Mouse (Mus musculus): ENCODE measurements around the gene Xlr3a. TPM values are rescaled to one million over a fixed set of nuclear protein-coding genes. Genes with fewer than 3 reads are reported as not detected.
"Not testable (repeated sequence)": the region's sequence is repeated elsewhere in the genome, so short reads cannot be mapped to it uniquely, and the experiment has no call there.

The Xlr3a gene
- polyA plus RNA-seq (2012; rRNA removed): 0.82 and 0.98 TPM in 2 replicates

DNA sequence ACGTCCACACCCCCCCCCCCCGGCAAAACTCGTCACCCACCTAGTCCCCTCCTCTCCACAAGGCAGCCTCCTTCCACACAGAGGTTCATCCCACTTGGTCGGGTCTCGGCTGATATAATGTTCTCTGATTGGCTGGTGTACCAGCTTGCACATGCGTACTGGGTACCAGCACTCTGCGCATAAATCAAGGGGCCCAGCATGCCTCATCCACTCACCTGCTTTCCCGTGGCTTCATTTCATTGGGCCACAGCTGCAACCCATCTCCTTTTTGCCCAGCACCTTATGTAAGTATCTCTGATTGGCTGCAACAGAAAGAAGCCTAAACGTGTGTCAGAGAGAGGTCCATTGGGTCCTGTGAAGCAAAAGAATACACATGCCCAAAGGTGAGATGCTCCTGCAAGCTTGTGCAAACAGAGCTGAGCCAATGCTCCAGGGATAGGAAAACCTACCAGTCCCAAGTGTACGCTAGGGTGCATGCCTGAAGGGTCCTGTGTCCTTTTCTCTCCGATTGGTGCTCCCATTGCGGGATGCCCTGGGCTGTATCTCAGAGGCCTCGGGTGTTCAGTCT, at the start of gene Xlr3a:
Gene Xlr3a (minus strand): TSS at position 155 of the 568 bp plus-strand sequence.
- DNase-seq; H3K4me1 ChIP-seq (ENCODE audit: control insufficient read depth, insufficient read depth, low read length); H3K4me3 ChIP-seq (replicated peaks; ENCODE audit: extremely low read depth, low read depth, low read length): not testable (repeated sequence)
- 75% methylated on average over 13 of the region's 13 CpGs for WGBS

DNA sequence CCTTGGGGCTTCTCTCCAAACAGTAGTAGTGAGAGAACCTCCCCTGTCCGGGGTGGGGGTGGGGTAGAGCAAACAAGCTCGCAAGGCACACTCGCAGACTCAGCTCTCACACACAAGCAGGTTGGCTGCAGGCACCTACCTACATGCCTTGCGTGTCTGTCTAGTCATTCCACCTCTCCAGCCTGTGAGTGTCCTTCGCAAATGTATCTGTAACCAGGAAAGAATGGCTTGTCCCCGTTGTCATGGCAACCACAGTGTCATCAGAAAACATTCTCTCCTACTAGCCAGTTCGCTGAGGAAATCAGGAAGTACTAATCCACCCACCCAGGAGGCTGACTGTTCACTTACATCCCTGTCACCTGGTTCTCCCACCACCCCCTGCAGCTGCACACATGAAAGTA, 46.3 kb upstream of the Xlr3a start:
- H3K4me1 ChIP-seq (ENCODE audit: control insufficient read depth, insufficient read depth, low read length); DNase-seq; H3K4me3 ChIP-seq (replicated peaks; ENCODE audit: extremely low read depth, low read depth, low read length): not testable (repeated sequence)
- no CpG with 5 or more reads among the region's 7 CpGs for WGBS

DNA sequence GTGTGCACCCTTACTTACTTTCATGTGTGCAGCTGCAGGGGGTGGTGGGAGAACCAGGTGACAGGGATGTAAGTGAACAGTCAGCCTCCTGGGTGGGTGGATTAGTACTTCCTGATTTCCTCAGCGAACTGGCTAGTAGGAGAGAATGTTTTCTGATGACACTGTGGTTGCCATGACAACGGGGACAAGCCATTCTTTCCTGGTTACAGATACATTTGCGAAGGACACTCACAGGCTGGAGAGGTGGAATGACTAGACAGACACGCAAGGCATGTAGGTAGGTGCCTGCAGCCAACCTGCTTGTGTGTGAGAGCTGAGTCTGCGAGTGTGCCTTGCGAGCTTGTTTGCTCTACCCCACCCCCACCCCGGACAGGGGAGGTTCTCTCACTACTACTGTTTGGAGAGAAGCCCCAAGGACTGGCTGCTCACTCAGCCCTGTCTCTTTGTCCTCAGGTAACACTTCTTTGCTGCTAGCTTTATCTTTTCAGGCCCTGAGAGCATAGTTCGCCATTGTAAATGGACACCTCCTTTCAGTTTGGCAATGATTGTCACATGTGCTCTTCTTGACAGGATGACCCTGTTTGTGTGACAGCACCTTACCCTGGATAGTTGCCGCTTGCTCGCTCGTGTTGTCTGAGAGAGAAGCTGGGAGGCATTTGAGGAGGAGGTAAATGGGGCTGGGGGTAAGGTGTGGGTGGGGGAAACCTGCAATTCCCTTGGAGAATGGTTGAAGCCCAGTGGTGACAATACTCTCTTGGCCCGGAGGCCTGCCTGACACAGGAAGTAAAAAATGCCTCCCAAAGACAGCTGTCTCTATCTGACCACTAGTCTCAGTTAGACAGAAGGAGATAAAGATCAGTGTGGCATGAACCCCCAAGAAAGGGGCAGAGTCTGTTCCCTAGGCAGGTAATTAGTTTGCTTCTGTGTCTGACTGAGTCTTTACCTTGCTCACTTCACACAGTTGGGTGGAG, 26.2 kb upstream of the Xlr3a start:
- not testable (repeated sequence) for H3K4me3 ChIP-seq (replicated peaks; ENCODE audit: extremely low read depth, low read depth, low read length); DNase-seq; H3K4me1 ChIP-seq (ENCODE audit: control insufficient read depth, insufficient read depth, low read length)
- WGBS: no CpG with 5 or more reads among the region's 12 CpGs

DNA sequence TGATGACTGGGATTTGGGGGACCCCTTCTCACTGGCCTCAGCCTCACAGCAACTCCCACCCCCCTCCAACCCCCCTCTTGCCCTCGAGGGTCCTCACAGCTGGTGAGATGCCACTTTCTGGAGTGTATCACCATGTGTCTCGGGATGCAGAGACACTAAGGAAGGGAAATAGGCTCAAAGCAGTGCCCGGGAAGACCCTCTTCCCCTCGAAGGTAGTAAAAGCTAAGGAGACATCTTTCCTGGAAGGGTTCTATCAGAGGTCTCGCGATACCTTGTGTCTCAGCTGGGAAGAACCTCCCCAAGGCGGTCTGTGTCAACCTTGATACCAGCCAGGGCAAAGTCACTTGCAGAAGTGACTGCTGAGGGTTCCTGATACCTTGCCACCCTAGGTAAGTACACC, 19.9 kb upstream of the Xlr3a start, which contains the start of gene Gm14685:
Gene Gm14685 (plus strand): TSS at position 301 of the 400 bp plus-strand sequence.
- H3K4me3 ChIP-seq (replicated peaks; ENCODE audit: extremely low read depth, low read depth, low read length); H3K4me1 ChIP-seq (ENCODE audit: control insufficient read depth, insufficient read depth, low read length); DNase-seq: not testable (repeated sequence)
- WGBS: no CpG with 5 or more reads among the region's 7 CpGs

DNA sequence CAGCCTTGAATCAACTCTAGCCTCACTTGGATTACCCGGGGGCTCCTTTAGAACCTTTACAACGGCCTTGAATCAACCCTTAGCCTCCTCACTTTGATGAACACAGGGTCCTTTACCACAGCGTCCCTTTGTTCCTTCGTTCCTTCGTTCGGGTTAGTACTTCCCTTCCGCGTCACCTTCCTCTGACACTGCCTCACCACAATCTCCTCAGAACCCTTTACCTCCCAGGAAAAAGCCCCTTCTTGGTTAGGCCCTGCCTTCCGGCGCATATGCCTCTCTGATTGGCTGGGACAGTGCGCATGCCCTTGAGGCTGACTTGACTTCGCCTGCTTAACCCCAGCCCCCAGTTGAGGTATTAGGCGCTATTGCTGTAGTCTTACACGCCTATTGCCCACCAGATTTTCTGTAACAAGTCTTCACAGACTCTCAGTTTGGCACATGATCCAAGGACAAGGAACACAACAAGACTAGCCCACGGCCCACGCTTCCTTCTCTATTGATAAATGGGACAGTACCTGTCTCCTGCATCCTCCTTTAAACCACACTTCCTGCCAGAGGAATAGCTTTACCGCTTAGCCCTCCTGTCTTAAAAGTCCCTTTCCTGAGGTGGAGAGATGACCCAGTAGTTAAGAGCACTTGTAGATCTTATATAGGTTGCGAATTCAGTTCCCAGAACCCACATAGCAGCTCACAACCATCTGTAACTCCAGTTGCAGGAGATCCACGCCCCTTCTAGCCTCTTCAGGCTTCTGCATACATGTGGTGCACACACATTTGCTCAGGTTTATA, 14.4 kb downstream of the Xlr3a start, which contains the start of gene Xlr4a:
Gene Xlr4a (minus strand): TSS at position 212 of the 789 bp plus-strand sequence.
- H3K4me3 ChIP-seq (replicated peaks; ENCODE audit: extremely low read depth, low read depth, low read length); DNase-seq; H3K4me1 ChIP-seq (ENCODE audit: control insufficient read depth, insufficient read depth, low read length): not testable (repeated sequence)
- 75% methylated on average over 19 of the region's 19 CpGs for WGBS

DNA sequence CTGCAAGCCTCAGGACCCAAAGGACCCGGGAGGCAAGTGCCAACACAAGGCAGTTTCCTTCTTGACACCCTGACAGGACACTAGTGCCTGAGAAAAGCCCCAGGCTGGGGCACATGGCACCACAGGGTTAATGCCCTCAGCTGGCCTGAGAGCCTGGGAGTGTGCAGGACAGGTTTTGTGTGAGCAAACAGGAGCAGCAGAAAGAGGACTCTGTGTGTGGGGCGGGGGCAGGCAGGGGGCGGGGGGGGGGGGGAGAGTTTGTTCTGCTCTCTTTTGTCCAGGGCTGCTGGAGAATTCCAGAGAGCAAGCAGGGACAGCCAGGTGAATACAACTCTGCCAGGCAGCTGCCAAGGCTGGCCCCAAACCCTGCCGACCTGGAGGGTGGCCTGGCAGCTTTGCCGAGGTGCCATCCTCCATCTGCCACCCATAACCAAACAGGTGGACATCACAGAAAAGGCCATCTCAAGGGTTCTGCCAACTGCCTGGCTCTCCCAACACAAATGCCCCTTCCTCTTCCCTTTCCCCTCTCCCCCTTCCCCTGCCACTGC, 30.1 kb downstream of the Xlr3a start:
- not testable (repeated sequence) for H3K4me1 ChIP-seq (ENCODE audit: control insufficient read depth, insufficient read depth, low read length); DNase-seq; H3K4me3 ChIP-seq (replicated peaks; ENCODE audit: extremely low read depth, low read depth, low read length)
- WGBS: 82% methylated on average over 3 of the region's 5 CpGs

DNA sequence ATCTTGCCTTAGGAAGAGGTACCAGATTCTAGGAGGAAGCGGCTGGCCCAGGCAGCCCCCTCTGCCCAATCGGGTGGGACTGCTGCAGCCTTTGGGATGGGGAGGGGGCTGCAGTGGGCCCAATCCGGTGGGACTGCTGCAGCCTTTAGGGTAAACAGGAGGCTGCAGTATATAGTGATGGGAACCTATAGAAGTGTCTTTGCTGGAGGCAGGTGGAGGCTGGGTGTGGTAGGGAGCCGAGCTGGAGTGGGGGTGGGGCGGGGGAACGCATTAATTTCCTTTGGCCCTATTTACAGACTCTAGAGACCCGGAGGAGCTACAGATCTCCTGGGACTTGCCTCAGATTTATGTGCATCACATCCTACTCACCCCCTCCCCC, 32.5 kb downstream of the Xlr3a start, which contains the start of gene Pnma3:
Gene Pnma3 (plus strand): TSS at position 373 of the 379 bp plus-strand sequence.
- no peak for DNase-seq
- no peak within 1 kb of the TSS for H3K4me3 ChIP-seq (replicated peaks; ENCODE audit: extremely low read depth, low read depth, low read length)
- no peaks in the 10 kb centered on the region for H3K4me1 ChIP-seq (ENCODE audit: control insufficient read depth, insufficient read depth, low read length)
- TF ChIP-seq CTCF (IDR thresholded peaks at IDR 0.05; ENCODE audit: insufficient read depth, low read length) (no peak), POLR2A (IDR thresholded peaks at IDR 0.05; ENCODE audit: borderline replicate concordance, extremely low read depth, low read depth, low read length) (no peak)
- WGBS: 44% methylated on average over 7 of the region's 7 CpGs

DNA sequence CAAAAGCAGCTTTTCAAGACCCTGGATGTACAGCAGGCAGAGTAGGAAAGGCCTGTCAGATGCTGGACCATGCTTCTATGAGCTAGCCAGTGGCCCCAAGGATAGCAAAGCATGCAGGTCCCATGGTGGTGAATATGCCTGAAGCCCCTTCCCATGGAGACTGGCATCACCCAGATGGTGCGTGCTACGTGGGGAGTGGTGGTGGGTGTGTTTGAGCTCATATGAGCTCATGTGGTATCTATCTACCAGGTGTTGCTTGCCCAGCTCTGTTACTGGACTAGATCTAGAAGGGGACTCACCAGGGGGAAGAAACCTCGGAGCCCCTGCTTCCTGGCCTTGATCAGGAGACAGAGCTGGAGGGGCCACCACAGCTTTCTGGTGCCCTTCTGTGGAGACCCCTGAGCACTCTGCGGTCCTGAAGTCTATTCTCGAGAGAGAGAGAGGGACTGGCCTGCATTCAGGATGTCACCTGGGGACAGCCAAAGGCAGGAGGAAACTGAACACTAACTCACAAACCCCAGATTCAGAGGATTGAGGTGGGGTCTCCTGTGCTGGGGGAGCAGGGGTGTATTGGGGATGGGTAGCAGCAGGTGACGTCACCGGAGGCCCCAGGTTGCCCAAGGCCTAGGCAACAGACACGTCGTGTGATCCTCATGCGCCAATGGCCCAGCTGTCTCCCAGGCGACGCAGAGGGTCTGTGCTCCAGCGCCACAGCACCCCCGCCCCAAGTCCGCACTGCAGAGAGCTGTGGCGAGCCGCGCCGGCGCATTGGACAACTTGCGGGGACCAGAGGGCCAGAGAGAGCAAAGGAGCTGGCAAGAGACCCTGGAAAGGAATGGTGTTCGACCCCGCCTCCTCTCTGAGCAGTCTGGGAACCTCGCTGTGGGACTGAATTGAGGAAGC, 33.1 kb downstream of the Xlr3a start:
- DNase-seq: no peak
- 52% methylated on average over 24 of the region's 24 CpGs for WGBS
- Histone ChIP-seq H3K4me1 (ENCODE audit: control insufficient read depth, insufficient read depth, low read length) (no peaks in the 10 kb centered on the region), H3K4me3 (replicated peaks; ENCODE audit: extremely low read depth, low read depth, low read length) (no peak overlapping the region)
- TF ChIP-seq POLR2A (IDR thresholded peaks at IDR 0.05; ENCODE audit: borderline replicate concordance, extremely low read depth, low read depth, low read length): no peak
- TF ChIP-seq CTCF (IDR thresholded peaks at IDR 0.05; ENCODE audit: insufficient read depth, low read length): no peak

DNA sequence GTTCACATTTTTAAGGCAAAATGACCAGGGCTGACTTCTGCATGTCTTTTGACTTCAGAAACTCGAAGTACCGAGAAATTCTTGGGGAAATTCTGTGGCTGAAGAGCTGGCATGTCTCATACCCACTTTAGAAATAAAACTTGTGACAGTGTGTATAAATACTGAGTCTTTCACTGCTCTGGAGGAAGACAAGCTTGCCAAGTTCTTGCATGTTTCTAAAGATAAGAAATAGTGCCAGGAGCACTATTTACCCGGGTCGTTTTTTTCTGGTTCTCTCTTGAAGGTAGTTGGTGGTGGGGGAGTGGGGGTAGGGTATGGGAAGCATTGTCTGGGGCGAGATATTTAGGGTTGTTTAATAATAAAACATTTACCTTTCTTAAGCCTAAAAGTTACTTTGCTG, 34.6 kb downstream of the Xlr3a start:
- no peak for DNase-seq
- 35% methylated on average over 5 of the region's 5 CpGs for WGBS
- no peaks in the 10 kb centered on the region for H3K4me1 ChIP-seq (ENCODE audit: control insufficient read depth, insufficient read depth, low read length)
- no peak overlapping the region for H3K4me3 ChIP-seq (replicated peaks; ENCODE audit: extremely low read depth, low read depth, low read length)
- TF ChIP-seq POLR2A (IDR thresholded peaks at IDR 0.05; ENCODE audit: borderline replicate concordance, extremely low read depth, low read depth, low read length) (no peak), CTCF (IDR thresholded peaks at IDR 0.05; ENCODE audit: insufficient read depth, low read length) (no peak)

All from lung, adult 2 months (tissue).